Mouse (Mus musculus) kidney, adult 2 months (tissue): Measurements from ENCODE around the gene Gm13289.
"Not testable (repeated sequence)": the region's sequence is repeated elsewhere in the genome, so short reads cannot be mapped to it uniquely, and the experiment has no call there.

ENCODE experiments used
- CTCF ChIP-seq: fragments of 200-500 bp; conservative IDR thresholded peaks from 2 replicates; pipeline ENCODE4 v1.5.1; 2011; ENCODE audit warnings: low read depth, mild to moderate bottlenecking, control low read depth, low read length, moderate library complexity, mixed read lengths; ENCODE audit not compliant: insufficient read depth, insufficient read length
- POLR2A ChIP-seq: fragments of 200-500 bp; IDR thresholded peaks from one replicate; pipeline ENCODE4 v1.6.1; 2011; ENCODE audit warnings: low read depth, low read length, control low read depth

GRCm38 (mm10) chr4:88759610-88760268 is 17.0 kb upstream of the Gm13289 start, which contains the start of gene Gm13283:
- TF ChIP-seq POLR2A, CTCF: not testable (repeated sequence)
